Mouse (Mus musculus): Measurements from ENCODE around the gene Serpinb12.
"Not testable (repeated sequence)": the region's sequence is repeated elsewhere in the genome, so short reads cannot be mapped to it uniquely, and the experiment has no call there.

The Serpinb12 gene

GRCm38 (mm10) chr1:106934265-106934664, at the start of gene Serpinb12:
Gene Serpinb12, plus strand, starts transcription at chr1:106934449.
- no peak for DNase-seq (ENCODE audit: low spot score in 2 of 2)

GRCm38 (mm10) chr1:106895142-106895541, 39.1 kb upstream of the Serpinb12 start:
- not testable (repeated sequence) for DNase-seq (ENCODE audit: low spot score in 2 of 2)

GRCm38 (mm10) chr1:106901406-106901805, 32.8 kb upstream of the Serpinb12 start:
- peak; percentile 30 to 35 for DNase-seq (ENCODE audit: low spot score in 2 of 2)

GRCm38 (mm10) chr1:106931954-106932353, 2.3 kb upstream of the Serpinb12 start:
- peak in 1 of 2 experiments; percentile 22 for DNase-seq (ENCODE audit: low spot score in 2 of 2)

- no peak for DNase-seq (ENCODE audit: low spot score in 2 of 2)
These were observed 591 bp upstream of the Serpinb12 start for GRCm38 (mm10) chr1:106933658-106934057.

GRCm38 (mm10) chr1:106947217-106947616, 13.0 kb downstream of the Serpinb12 start:
- DNase-seq (ENCODE audit: low spot score in 2 of 2): no peak

- no peak for DNase-seq (ENCODE audit: low spot score in 2 of 2)
These were observed 25.7 kb downstream of the Serpinb12 start for GRCm38 (mm10) chr1:106959981-106960380.

GRCm38 (mm10) chr1:106961023-106961422, 26.8 kb downstream of the Serpinb12 start:
- peak; percentile 23 to 30 for DNase-seq (ENCODE audit: low spot score in 2 of 2)

- no peak for DNase-seq (ENCODE audit: low spot score in 2 of 2)
These were observed 46.4 kb downstream of the Serpinb12 start, which contains the start of gene Serpinb13 for GRCm38 (mm10) chr1:106980684-106981083. Gene Serpinb13, plus strand, starts transcription at chr1:106980984.

- no peak for DNase-seq (ENCODE audit: low spot score in 2 of 2)
These were observed 48.8 kb downstream of the Serpinb12 start for GRCm38 (mm10) chr1:106983092-106983491.

- DNase-seq (ENCODE audit: low spot score in 2 of 2): no peak
These were observed 49.6 kb downstream of the Serpinb12 start for GRCm38 (mm10) chr1:106983865-106984264.

GRCm38 (mm10) chr1:107000424-107000823, 66.2 kb downstream of the Serpinb12 start:
- peak in 1 of 2 experiments; percentile 22 for DNase-seq (ENCODE audit: low spot score in 2 of 2)

- no peak for DNase-seq (ENCODE audit: low spot score in 2 of 2)
These were observed 67.5 kb downstream of the Serpinb12 start for GRCm38 (mm10) chr1:107001754-107002153.

- no peak for DNase-seq (ENCODE audit: low spot score in 2 of 2)
These were observed 72.1 kb downstream of the Serpinb12 start for GRCm38 (mm10) chr1:107006316-107006715.

Data from right cerebral cortex, postnatal 10 days (tissue).